Mouse (Mus musculus): ENCODE data around the gene Ccdc113. TPM values are rescaled to one million over a fixed set of nuclear protein-coding genes. Genes with fewer than 3 reads are reported as not detected.

The Ccdc113 gene
- polyA plus RNA-seq, 1 experiment = 0.22 TPM

GRCm38 (mm10) chr8:95547931-95548330 lies 14.0 kb downstream of the Ccdc113 start:
- Histone ChIP-seq H3K4me3 (ENCODE audit: control insufficient read depth, insufficient read depth, low read length) (no peak overlapping the region), H3K27ac (ENCODE audit: control insufficient read depth, insufficient read depth, low read length) (no peak overlapping the region), H3K4me1 (replicated peaks; ENCODE audit: control insufficient read depth, insufficient read depth, low read length) (no peaks in the 10 kb centered on the region), H3K27me3 (ENCODE audit: control insufficient read depth, insufficient read depth, low read length) (no peaks in the 10 kb centered on the region), H3K36me3 (ENCODE audit: control insufficient read depth, insufficient read depth, low read length) (no peaks in the 10 kb centered on the region)
- no peak for DNase-seq
- WGBS = 76% methylated on average over 8 of the region's 8 CpGs
- TF ChIP-seq CTCF (IDR thresholded peaks at IDR 0.05; ENCODE audit: borderline replicate concordance, control insufficient read depth, extremely low read depth, insufficient read depth, low read length, poor library complexity) = no peak
- no peak for TF ChIP-seq POLR2A (IDR thresholded peaks at IDR 0.05; ENCODE audit: control insufficient read depth, extremely low read depth, insufficient read depth, low read length, poor library complexity)

GRCm38 (mm10) chr8:95549871-95550829 lies 16.3 kb downstream of the Ccdc113 start:
- Histone ChIP-seq H3K4me3 (ENCODE audit: control insufficient read depth, insufficient read depth, low read length) (no peak overlapping the region), H3K4me1 (replicated peaks; ENCODE audit: control insufficient read depth, insufficient read depth, low read length) (no peaks in the 10 kb centered on the region), H3K27me3 (ENCODE audit: control insufficient read depth, insufficient read depth, low read length) (no peaks in the 10 kb centered on the region), H3K27ac (ENCODE audit: control insufficient read depth, insufficient read depth, low read length) (no peak overlapping the region), H3K36me3 (ENCODE audit: control insufficient read depth, insufficient read depth, low read length) (no peaks in the 10 kb centered on the region)
- TF ChIP-seq CTCF (IDR thresholded peaks at IDR 0.05; ENCODE audit: borderline replicate concordance, control insufficient read depth, extremely low read depth, insufficient read depth, low read length, poor library complexity) (no peak), POLR2A (IDR thresholded peaks at IDR 0.05; ENCODE audit: control insufficient read depth, extremely low read depth, insufficient read depth, low read length, poor library complexity) (no peak)
- DNase-seq = no peak
- WGBS = 78% methylated on average over 16 of the region's 16 CpGs

GRCm38 (mm10) chr8:95551577-95551976 lies 17.7 kb downstream of the Ccdc113 start:
- WGBS = 77% methylated on average over 4 of the region's 4 CpGs
- DNase-seq = no peak
- H3K4me3 ChIP-seq (ENCODE audit: control insufficient read depth, insufficient read depth, low read length) = no peak overlapping the region
- no peaks in the 10 kb centered on the region for H3K27me3 ChIP-seq (ENCODE audit: control insufficient read depth, insufficient read depth, low read length)
- H3K27ac ChIP-seq (ENCODE audit: control insufficient read depth, insufficient read depth, low read length) = no peak overlapping the region
- H3K36me3 ChIP-seq (ENCODE audit: control insufficient read depth, insufficient read depth, low read length) = no peaks in the 10 kb centered on the region
- H3K4me1 ChIP-seq (replicated peaks; ENCODE audit: control insufficient read depth, insufficient read depth, low read length) = no peaks in the 10 kb centered on the region
- TF ChIP-seq CTCF (IDR thresholded peaks at IDR 0.05; ENCODE audit: borderline replicate concordance, control insufficient read depth, extremely low read depth, insufficient read depth, low read length, poor library complexity) = no peak
- TF ChIP-seq POLR2A (IDR thresholded peaks at IDR 0.05; ENCODE audit: control insufficient read depth, extremely low read depth, insufficient read depth, low read length, poor library complexity) = no peak

- 93% methylated on average over 2 of the region's 2 CpGs for WGBS
- Histone ChIP-seq H3K27me3 (ENCODE audit: control insufficient read depth, insufficient read depth, low read length) (no peaks in the 10 kb centered on the region), H3K27ac (ENCODE audit: control insufficient read depth, insufficient read depth, low read length) (no peak overlapping the region), H3K4me3 (ENCODE audit: control insufficient read depth, insufficient read depth, low read length) (no peak overlapping the region), H3K36me3 (ENCODE audit: control insufficient read depth, insufficient read depth, low read length) (no peaks in the 10 kb centered on the region), H3K4me1 (replicated peaks; ENCODE audit: control insufficient read depth, insufficient read depth, low read length) (no peaks in the 10 kb centered on the region)
- DNase-seq = no peak
- TF ChIP-seq CTCF (IDR thresholded peaks at IDR 0.05; ENCODE audit: borderline replicate concordance, control insufficient read depth, extremely low read depth, insufficient read depth, low read length, poor library complexity) (no peak), POLR2A (IDR thresholded peaks at IDR 0.05; ENCODE audit: control insufficient read depth, extremely low read depth, insufficient read depth, low read length, poor library complexity) (no peak)
Measured at GRCm38 (mm10) chr8:95555963-95556362, 22.1 kb downstream of the Ccdc113 start.

GRCm38 (mm10) chr8:95566217-95566616 lies 32.3 kb downstream of the Ccdc113 start:
- no peak for TF ChIP-seq CTCF (IDR thresholded peaks at IDR 0.05; ENCODE audit: borderline replicate concordance, control insufficient read depth, extremely low read depth, insufficient read depth, low read length, poor library complexity)
- TF ChIP-seq POLR2A (IDR thresholded peaks at IDR 0.05; ENCODE audit: control insufficient read depth, extremely low read depth, insufficient read depth, low read length, poor library complexity) = no peak
- H3K27ac ChIP-seq (ENCODE audit: control insufficient read depth, insufficient read depth, low read length) = no peak overlapping the region
- H3K4me3 ChIP-seq (ENCODE audit: control insufficient read depth, insufficient read depth, low read length) = no peak overlapping the region
- no peaks in the 10 kb centered on the region for H3K36me3 ChIP-seq (ENCODE audit: control insufficient read depth, insufficient read depth, low read length)
- DNase-seq = no peak
- no peaks in the 10 kb centered on the region for H3K27me3 ChIP-seq (ENCODE audit: control insufficient read depth, insufficient read depth, low read length)
- no peaks in the 10 kb centered on the region for H3K4me1 ChIP-seq (replicated peaks; ENCODE audit: control insufficient read depth, insufficient read depth, low read length)
- 85% methylated on average over 4 of the region's 4 CpGs for WGBS

- Histone ChIP-seq H3K36me3 (ENCODE audit: control insufficient read depth, insufficient read depth, low read length) (no peaks in the 10 kb centered on the region), H3K4me1 (replicated peaks; ENCODE audit: control insufficient read depth, insufficient read depth, low read length) (no peaks in the 10 kb centered on the region), H3K27me3 (ENCODE audit: control insufficient read depth, insufficient read depth, low read length) (no peaks in the 10 kb centered on the region), H3K27ac (ENCODE audit: control insufficient read depth, insufficient read depth, low read length) (no peak overlapping the region), H3K4me3 (ENCODE audit: control insufficient read depth, insufficient read depth, low read length) (no peak overlapping the region)
- TF ChIP-seq CTCF (IDR thresholded peaks at IDR 0.05; ENCODE audit: borderline replicate concordance, control insufficient read depth, extremely low read depth, insufficient read depth, low read length, poor library complexity) (no peak), POLR2A (IDR thresholded peaks at IDR 0.05; ENCODE audit: control insufficient read depth, extremely low read depth, insufficient read depth, low read length, poor library complexity) (no peak)
- WGBS = 92% methylated on average over 6 of the region's 6 CpGs
- DNase-seq = no peak
Measured at GRCm38 (mm10) chr8:95566809-95567208, 32.9 kb downstream of the Ccdc113 start.
